Mouse (Mus musculus) erythroblast, embryonic 14.5 days (primary cell): ENCODE measurements around the gene Stab2. TPM values are rescaled to one million over a fixed set of nuclear protein-coding genes. Genes with fewer than 3 reads are reported as not detected.

Experiments used
- H3K27me3 ChIP-seq: 2 replicates; pipeline ENCODE4 v1.6.1; 2012; ENCODE audit warnings: inconsistent platforms; ENCODE audit not compliant: control insufficient read depth
- H3K36me3 ChIP-seq: 2 replicates; pipeline ENCODE4 v1.6.1; 2012; ENCODE audit warnings: mild to moderate bottlenecking, inconsistent platforms; ENCODE audit not compliant: control insufficient read depth
- H3K4me1 ChIP-seq: 2 replicates; pipeline ENCODE4 v1.6.1; 2012; ENCODE audit warnings: inconsistent platforms; ENCODE audit not compliant: control insufficient read depth
- H3K4me3 ChIP-seq: replicated peaks from 2 replicates; pipeline ENCODE3; 2012; ENCODE audit warnings: moderate library complexity, mild to moderate bottlenecking, inconsistent platforms
- H3K9me3 ChIP-seq: 2 replicates; pipeline ENCODE4 v1.6.1; 2012; ENCODE audit warnings: low read length, inconsistent platforms, mixed read lengths; ENCODE audit not compliant: control insufficient read depth
- GATA1 ChIP-seq: IDR thresholded peaks from 2 replicates; pipeline ENCODE4 v1.6.1; 2012; ENCODE audit warnings: low read length, inconsistent platforms, mixed read lengths
- TAL1 ChIP-seq: IDR thresholded peaks from 3 replicates; pipeline ENCODE4 v1.6.1; 2012; ENCODE audit warnings: low read length, inconsistent platforms, mixed read lengths
- polyA plus RNA-seq: library from polyadenylated mRNA; stranded (reverse); fragments of >175 nt; gene quantifications from 2 replicates; pipeline ENCODE4 v1.2.3, GENCODE M21; 2012

The Stab2 gene
- polyA plus RNA-seq, 1 experiment, result 0.06 TPM

GRCm38 (mm10) chr10:86961542-86962466, 46.0 kb downstream of the Stab2 start:
- H3K27me3 ChIP-seq, result no peaks in the 10 kb centered on the region
- H3K9me3 ChIP-seq, result no peaks in the 10 kb centered on the region
- H3K4me1 ChIP-seq, result no peaks in the 10 kb centered on the region
- H3K36me3 ChIP-seq, result no peaks in the 10 kb centered on the region
- TF ChIP-seq TAL1, result no peak
- no peak for TF ChIP-seq GATA1
- no peak overlapping the region for H3K4me3 ChIP-seq

- Histone ChIP-seq H3K9me3 (peaks cover 2% of the 10 kb centered on the region; the same call in 1 of the 2 replicates), H3K4me1 (no peaks in the 10 kb centered on the region), H3K4me3 (no peak overlapping the region), H3K36me3 (no peaks in the 10 kb centered on the region), H3K27me3 (no peaks in the 10 kb centered on the region)
- no peak for TF ChIP-seq TAL1
- TF ChIP-seq GATA1, result no peak
These were observed 52.5 kb downstream of the Stab2 start for GRCm38 (mm10) chr10:86955299-86955698.

- H3K27me3 ChIP-seq, result no peaks in the 10 kb centered on the region
- peaks cover 2% of the 10 kb centered on the region; the same call in 1 of the 2 replicates for H3K9me3 ChIP-seq
- H3K4me3 ChIP-seq, result no peak overlapping the region
- H3K36me3 ChIP-seq, result no peaks in the 10 kb centered on the region
- no peak for TF ChIP-seq TAL1
- no peak for TF ChIP-seq GATA1
- H3K4me1 ChIP-seq, result no peaks in the 10 kb centered on the region
These were observed 55.1 kb downstream of the Stab2 start for GRCm38 (mm10) chr10:86952696-86953095.

- Histone ChIP-seq H3K36me3 (no peaks in the 10 kb centered on the region), H3K9me3 (peaks cover 2% of the 10 kb centered on the region; the same call in 1 of the 2 replicates), H3K4me1 (no peaks in the 10 kb centered on the region), H3K27me3 (no peaks in the 10 kb centered on the region), H3K4me3 (no peak overlapping the region)
- TF ChIP-seq GATA1 (no peak), TAL1 (no peak)
These were observed 57.0 kb downstream of the Stab2 start for GRCm38 (mm10) chr10:86950806-86951205.

GRCm38 (mm10) chr10:86949886-86950285, 57.9 kb downstream of the Stab2 start:
- no peak overlapping the region for H3K4me3 ChIP-seq
- no peak for TF ChIP-seq TAL1
- no peaks in the 10 kb centered on the region for H3K36me3 ChIP-seq
- H3K4me1 ChIP-seq, result no peaks in the 10 kb centered on the region
- no peaks in the 10 kb centered on the region for H3K27me3 ChIP-seq
- H3K9me3 ChIP-seq, result peaks cover 2% of the 10 kb centered on the region; the same call in 1 of the 2 replicates

GRCm38 (mm10) chr10:86947541-86947940, 60.3 kb downstream of the Stab2 start:
- Histone ChIP-seq H3K9me3 (no peaks in the 10 kb centered on the region), H3K4me1 (no peaks in the 10 kb centered on the region), H3K36me3 (no peaks in the 10 kb centered on the region), H3K27me3 (no peaks in the 10 kb centered on the region), H3K4me3 (no peak overlapping the region)
- TF ChIP-seq TAL1 (no peak), GATA1 (no peak)

GRCm38 (mm10) chr10:86940591-86940990, 67.2 kb downstream of the Stab2 start:
- no peak for TF ChIP-seq GATA1
- TF ChIP-seq TAL1, result no peak
- Histone ChIP-seq H3K9me3 (no peaks in the 10 kb centered on the region), H3K4me1 (no peaks in the 10 kb centered on the region), H3K27me3 (no peaks in the 10 kb centered on the region), H3K4me3 (no peak overlapping the region), H3K36me3 (no peaks in the 10 kb centered on the region)

- TF ChIP-seq TAL1 (no peak), GATA1 (no peak)
These were observed 73.4 kb downstream of the Stab2 start for GRCm38 (mm10) chr10:86934376-86934775.

GRCm38 (mm10) chr10:86933906-86934305, 73.9 kb downstream of the Stab2 start:
- TF ChIP-seq GATA1 (no peak), TAL1 (no peak)
- Histone ChIP-seq H3K27me3 (no peaks in the 10 kb centered on the region), H3K4me1 (no peaks in the 10 kb centered on the region), H3K4me3 (no peak overlapping the region), H3K36me3 (no peaks in the 10 kb centered on the region), H3K9me3 (no peaks in the 10 kb centered on the region)

More at GRCm38 (mm10) chr10:86934376-86934775, 73.4 kb downstream of the Stab2 start:
- no peaks in the 10 kb centered on the region for H3K9me3 ChIP-seq
- no peaks in the 10 kb centered on the region for H3K4me1 ChIP-seq
- H3K27me3 ChIP-seq, result no peaks in the 10 kb centered on the region
- H3K36me3 ChIP-seq, result no peaks in the 10 kb centered on the region
- no peak overlapping the region for H3K4me3 ChIP-seq
